ENCODE assay signal across 28 mouse cellular contexts in the genomic region with DNA sequence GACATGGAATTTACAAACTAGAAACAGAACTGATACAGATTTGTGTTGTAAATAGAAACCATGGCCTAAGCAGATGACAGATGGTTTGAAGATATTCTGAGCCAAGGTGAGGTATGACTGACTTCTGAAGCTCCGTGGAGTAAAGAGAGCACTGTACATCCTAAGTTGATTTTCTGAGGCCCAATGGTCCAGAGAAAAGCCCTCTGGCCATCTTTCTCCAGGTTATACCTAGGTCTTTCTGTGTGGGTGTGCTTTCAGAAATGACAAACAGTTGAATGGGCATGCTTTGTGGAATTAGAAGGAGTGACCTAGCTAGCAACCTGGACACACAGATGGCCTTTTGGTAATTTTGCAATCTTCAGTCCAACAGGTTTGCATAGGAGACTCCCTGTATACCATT.
DNase-seq lines count a peak whose midpoint lies in the region; ATAC-seq lines count a peak whose summit lies in the region.
"Had no signal": no experiment of that assay in that cellular context is flagged by ENCODE, and none has a peak within 500 bp of the region (broad histone marks: within the 10 kb centered on the region; RNA-seq: fewer than 3 reads in every experiment).

No protein-coding gene starts in this region.

- intact Hi-C loops in gastrocnemius, postnatal 36 days (cut with DNase I) = no loop called here

- H3K27ac ChIP-seq in forebrain, embryonic 13.5 days = no peak overlapping the region
- no peak overlapping the region for H3K27ac ChIP-seq in forebrain, embryonic 11.5 days (ENCODE audit: low read depth, low read length)
- no peak overlapping the region for H3K27ac ChIP-seq in hindbrain, embryonic 12.5 days
- H3K27ac ChIP-seq: embryonic facial prominence, embryonic 10.5 days; embryonic facial prominence, embryonic 13.5 days; hindbrain, embryonic 13.5 days; hindbrain, postnatal 0 days; kidney, embryonic 15.5 days had no signal

- no peak for ATAC-seq in forebrain, embryonic 13.5 days
- no peak for ATAC-seq in forebrain, embryonic 11.5 days (replicated peaks; ENCODE audit: low FRiP score)
- ATAC-seq in hindbrain, embryonic 12.5 days (ENCODE audit: low FRiP score) = no peak
- ATAC-seq: forebrain, embryonic 14.5 days; hindbrain, postnatal 0 days; inflammation-experienced regulatory T-cells, adult 6 months; intestine, embryonic 16.5 days; Patski had no signal

- no peaks in the 10 kb centered on the region for H3K36me3 ChIP-seq in forebrain, embryonic 13.5 days (ENCODE audit: poor library complexity, severe bottlenecking)
- H3K36me3 ChIP-seq in forebrain, embryonic 11.5 days (ENCODE audit: control insufficient read depth, insufficient read depth, low read length) = no peaks in the 10 kb centered on the region
- H3K36me3 ChIP-seq in hindbrain, embryonic 12.5 days = no peaks in the 10 kb centered on the region
- H3K36me3 ChIP-seq: embryonic facial prominence, embryonic 10.5 days; embryonic facial prominence, embryonic 13.5 days; G1E; hindbrain, embryonic 13.5 days; kidney, embryonic 15.5 days had no signal

- WGBS in forebrain, embryonic 13.5 days = 97% methylated on average over 1 of the region's 1 CpGs
- WGBS in forebrain, embryonic 11.5 days = 97% methylated on average over 1 of the region's 1 CpGs
- 100% methylated on average over 1 of the region's 1 CpGs for WGBS in hindbrain, embryonic 12.5 days

- no peaks in the 10 kb centered on the region for H3K27me3 ChIP-seq in forebrain, embryonic 13.5 days
- no peaks in the 10 kb centered on the region for H3K27me3 ChIP-seq in forebrain, embryonic 11.5 days (ENCODE audit: control insufficient read depth, insufficient read depth, low read length)
- no peaks in the 10 kb centered on the region for H3K27me3 ChIP-seq in hindbrain, embryonic 12.5 days
- H3K27me3 ChIP-seq: CH12.LX; embryonic facial prominence, embryonic 13.5 days; hindbrain, embryonic 13.5 days; kidney, embryonic 15.5 days; Patski had no signal

- no peaks in the 10 kb centered on the region for H3K4me1 ChIP-seq in forebrain, embryonic 13.5 days
- H3K4me1 ChIP-seq in forebrain, embryonic 11.5 days (replicated peaks; ENCODE audit: control insufficient read depth, insufficient read depth, low read length) = no peaks in the 10 kb centered on the region
- H3K4me1 ChIP-seq in hindbrain, embryonic 12.5 days = no peaks in the 10 kb centered on the region
- H3K4me1 ChIP-seq: embryonic facial prominence, embryonic 10.5 days; embryonic facial prominence, embryonic 13.5 days; hindbrain, embryonic 13.5 days; kidney, embryonic 15.5 days had no signal

- H3K4me3 ChIP-seq in forebrain, embryonic 13.5 days = no peak overlapping the region
- H3K4me3 ChIP-seq in forebrain, embryonic 11.5 days (ENCODE audit: low read depth, low read length) = no peak overlapping the region
- no peak overlapping the region for H3K4me3 ChIP-seq in hindbrain, embryonic 12.5 days
- H3K4me3 ChIP-seq: embryonic facial prominence, embryonic 10.5 days; embryonic facial prominence, embryonic 13.5 days; erythroblast, embryonic 14.5 days; hindbrain, embryonic 13.5 days; kidney, embryonic 15.5 days had no signal

- H3K9ac ChIP-seq in forebrain, embryonic 13.5 days = no peak overlapping the region
- no peak overlapping the region for H3K9ac ChIP-seq in forebrain, embryonic 11.5 days (ENCODE audit: low read length)
- no peak overlapping the region for H3K9ac ChIP-seq in hindbrain, embryonic 12.5 days
- H3K9ac ChIP-seq: embryonic facial prominence, embryonic 13.5 days; hindbrain, embryonic 13.5 days; kidney, embryonic 15.5 days had no signal

- no peak overlapping the region for H3K4me2 ChIP-seq in forebrain, embryonic 13.5 days
- no peak overlapping the region for H3K4me2 ChIP-seq in forebrain, embryonic 11.5 days (ENCODE audit: low read depth, low read length, severe bottlenecking)
- no peak overlapping the region for H3K4me2 ChIP-seq in hindbrain, embryonic 12.5 days (replicated peaks)
- H3K4me2 ChIP-seq: embryonic facial prominence, embryonic 13.5 days; heart, embryonic 11.5 days; hindbrain, embryonic 13.5 days; kidney, embryonic 15.5 days had no signal

- DNase-seq in brain, adult 2 months (ENCODE audit: low read depth, low spot score) = peak; percentile 92
- peak; percentile 61 for DNase-seq in cerebellum, adult 11-12 months
- peak; percentile 52 for DNase-seq in cerebellum, adult 8-10 months
- peak; percentile 6 to 20 for DNase-seq in cerebellum, postnatal 10 days
- no peak for DNase-seq in gastrocnemius, postnatal 36 days
- DNase-seq in forebrain, embryonic 11.5 days (ENCODE audit: low spot score) = no peak
- DNase-seq: adrenal gland, postnatal 10 days; adrenal gland, postnatal 36 days; B cell, adult 2 months; embryo, embryonic 11 days; gastrocnemius, postnatal 25 days; kidney, adult 18-20 months; kidney, postnatal 10 days had no signal

- H3K9me3 ChIP-seq in forebrain, embryonic 13.5 days (replicated peaks) = no peaks in the 10 kb centered on the region; the same call in 1 of the 2 replicates
- H3K9me3 ChIP-seq in forebrain, embryonic 11.5 days (ENCODE audit: control insufficient read depth, low read length) = no peaks in the 10 kb centered on the region
- no peaks in the 10 kb centered on the region for H3K9me3 ChIP-seq in hindbrain, embryonic 12.5 days (replicated peaks)
- H3K9me3 ChIP-seq: embryonic facial prominence, embryonic 10.5 days; embryonic facial prominence, embryonic 13.5 days; G1E; hindbrain, embryonic 13.5 days; kidney, embryonic 15.5 days had no signal

Comparison
In these comparisons a context has a peak if more than half of its experiments do, and no peak if none do; other contexts are left out.
1. DNase-seq: peak in brain, adult 2 months (single experiment), cerebellum, adult 11-12 months (single experiment), cerebellum, adult 8-10 months (single experiment) and cerebellum, postnatal 10 days (2 of 2); none in gastrocnemius, postnatal 36 days (0 of 2) and forebrain, embryonic 11.5 days (single experiment).